Mouse (Mus musculus) ovary, postnatal 36 days (tissue): ENCODE data around the gene Ccdc110.

Source experiments
- DNase-seq: peaks from one replicate; pipeline ENCODE4 v3.0.0; 2022; ENCODE audit warnings: low spot score, mixed read lengths

The Ccdc110 gene

DNA sequence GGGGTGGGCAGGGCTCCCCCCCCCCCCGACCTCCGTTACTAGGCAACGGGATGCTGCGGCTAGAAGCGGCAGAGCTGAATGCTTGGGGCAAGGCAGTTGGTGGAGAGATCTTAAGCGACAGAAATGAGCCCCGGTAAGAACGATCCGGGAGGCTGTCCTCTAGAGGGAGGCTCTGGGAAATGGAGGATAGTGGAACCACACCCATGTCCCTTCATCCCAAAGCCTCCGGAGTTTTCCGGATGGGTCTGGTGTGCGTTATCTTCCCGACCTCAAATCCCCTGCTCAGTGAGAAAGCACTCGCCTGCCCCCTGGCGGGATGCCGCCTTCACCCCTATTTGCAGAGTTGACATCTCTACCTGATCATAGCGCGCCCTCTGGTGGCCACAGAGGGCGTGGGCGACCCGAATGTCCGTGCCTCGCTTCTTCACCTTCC lies at the start of gene Ccdc110:
Gene Ccdc110 (plus strand): TSS at position 38 of the 433 bp plus-strand sequence.
- DNase-seq = peak; percentile 94

DNA sequence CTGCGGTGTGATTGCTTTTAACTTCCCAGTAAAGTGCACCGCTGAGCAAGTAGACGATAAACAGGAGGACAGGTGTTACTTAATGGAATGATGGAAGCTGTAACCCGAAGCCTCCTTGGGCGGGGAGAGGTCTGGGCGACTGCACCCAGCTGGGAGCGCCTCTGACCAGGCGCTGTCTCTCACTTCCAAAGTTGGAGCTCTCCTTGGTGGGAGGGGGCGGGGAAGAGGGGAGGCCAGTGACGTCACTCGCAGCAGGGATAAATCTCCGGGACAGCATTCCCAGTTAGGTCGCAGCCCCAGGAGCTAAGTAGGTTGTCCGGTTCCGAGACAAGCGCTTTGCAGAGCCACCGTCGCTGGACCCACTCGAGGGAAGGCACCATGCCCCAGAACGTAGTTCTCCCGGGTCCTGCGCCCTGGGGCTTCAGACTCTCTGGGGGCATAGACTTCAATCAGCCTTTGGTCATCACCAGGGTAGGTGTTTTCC lies 49.2 kb upstream of the Ccdc110 start, which contains the start of gene Pdlim3:
Gene Pdlim3 (plus strand): TSS at position 260 of the 484 bp plus-strand sequence.
- DNase-seq = peak; percentile 40

DNA sequence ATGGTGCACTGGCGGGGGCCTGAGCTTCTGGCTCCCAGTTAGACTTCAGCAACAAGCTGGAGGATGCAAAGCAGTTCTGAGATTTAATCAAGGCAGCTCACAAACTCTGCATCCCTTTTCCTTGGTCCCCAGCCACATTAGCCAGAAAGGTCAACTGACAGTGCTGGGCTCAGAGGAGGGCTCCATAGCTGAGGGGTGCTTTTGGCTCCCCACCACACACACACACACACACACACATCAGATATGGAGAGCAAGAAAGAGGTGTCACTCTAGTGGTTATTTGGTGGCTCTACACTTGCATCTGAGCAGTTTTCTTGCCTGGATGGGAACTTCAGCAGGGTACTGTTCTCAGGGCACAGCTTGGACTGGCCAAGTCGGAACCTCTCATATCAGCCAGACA lies 48.6 kb upstream of the Ccdc110 start:
- DNase-seq = no peak

DNA sequence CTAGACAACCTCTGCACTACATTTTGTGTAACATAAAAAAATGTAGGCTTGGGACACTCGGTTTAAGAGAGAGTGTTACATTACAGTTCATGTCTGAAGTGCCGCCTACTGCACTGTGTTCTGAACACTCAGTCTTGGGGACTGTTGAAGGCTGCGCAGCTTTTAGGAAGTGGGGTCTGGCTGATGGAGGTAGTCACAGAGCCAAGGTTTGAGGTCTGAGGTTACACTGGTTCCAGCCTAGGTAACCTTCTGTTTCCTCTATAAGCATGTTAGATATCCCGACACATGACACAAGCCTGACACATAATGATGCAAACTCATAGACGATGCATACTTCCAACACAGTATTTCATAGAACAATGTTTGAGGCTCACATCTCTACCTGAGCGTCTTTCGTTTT lies 44.7 kb upstream of the Ccdc110 start:
- no peak for DNase-seq

DNA sequence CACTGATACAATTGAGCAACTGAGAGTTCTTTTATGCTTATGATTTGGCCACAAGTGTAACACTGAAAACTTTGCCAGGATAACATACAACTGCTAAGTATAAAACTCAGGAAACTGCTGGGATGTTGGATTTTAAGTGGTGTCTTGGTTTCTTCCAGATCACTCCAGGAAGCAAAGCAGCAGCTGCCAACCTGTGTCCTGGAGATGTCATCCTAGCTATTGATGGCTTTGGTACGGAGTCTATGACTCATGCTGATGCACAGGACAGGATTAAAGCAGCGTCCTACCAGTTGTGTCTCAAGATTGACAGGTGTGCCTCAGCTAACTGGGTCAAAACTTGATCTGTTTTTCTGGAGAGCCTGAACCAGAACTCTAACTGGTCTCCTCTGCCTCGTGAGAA lies 37.8 kb upstream of the Ccdc110 start:
- no peak for DNase-seq

DNA sequence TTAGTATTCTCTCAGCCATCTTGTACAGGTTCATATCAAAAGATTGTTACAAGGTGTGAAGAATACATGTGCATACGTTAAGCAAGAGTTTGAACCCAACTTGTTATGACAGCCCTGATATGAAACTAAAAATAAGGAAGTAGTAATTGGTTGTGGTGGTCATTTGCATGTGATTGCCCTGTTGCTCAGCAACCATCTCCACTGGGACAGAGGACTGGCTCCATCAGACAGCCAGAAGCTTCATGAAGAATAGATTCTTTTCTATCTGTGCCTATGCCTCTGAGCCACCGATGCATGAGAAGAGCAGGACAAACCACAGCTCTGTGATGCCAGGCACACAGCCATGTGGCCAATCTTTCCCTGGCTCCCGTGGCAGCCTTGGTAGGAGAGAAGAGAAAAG lies 34.6 kb upstream of the Ccdc110 start:
- DNase-seq = no peak

DNA sequence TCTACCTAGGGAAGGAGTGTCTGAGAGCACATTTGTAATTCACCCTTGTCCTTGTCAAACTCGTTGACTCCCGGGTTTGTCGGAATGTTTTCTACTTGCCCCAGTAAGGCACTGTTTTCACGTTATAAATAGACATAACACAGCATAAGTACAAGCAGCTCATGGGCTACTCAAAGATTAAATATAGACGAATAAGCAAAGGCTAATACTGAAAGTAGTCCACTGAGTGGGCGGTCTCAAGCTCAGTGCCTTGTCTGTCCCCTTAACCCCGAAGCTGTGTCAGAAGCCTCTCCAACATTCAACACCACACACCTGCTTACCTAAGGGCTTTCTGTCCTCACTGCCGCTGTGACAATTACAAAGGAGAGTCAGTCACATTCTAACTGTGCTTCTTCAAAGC lies 32.8 kb upstream of the Ccdc110 start:
- no peak for DNase-seq

DNA sequence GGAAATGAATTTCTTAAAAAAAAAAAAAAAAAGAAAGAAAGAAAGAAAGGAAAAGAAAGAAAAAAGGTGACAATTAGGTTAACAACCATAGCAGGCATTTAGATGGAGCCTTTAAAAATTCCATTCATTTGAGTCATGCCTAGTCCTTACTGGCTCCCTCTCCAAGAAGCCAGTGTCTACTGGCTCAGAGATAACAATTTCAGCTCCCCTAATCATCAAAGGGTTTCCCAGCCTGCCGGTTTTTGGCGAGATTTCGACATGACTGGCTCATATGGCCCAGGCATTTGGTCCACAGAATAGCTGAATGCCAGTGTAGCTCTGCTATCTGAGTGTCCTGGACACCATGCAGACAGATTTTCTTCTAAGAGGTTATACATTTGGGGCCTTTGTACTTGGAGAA lies 30.8 kb upstream of the Ccdc110 start:
- no peak for DNase-seq

DNA sequence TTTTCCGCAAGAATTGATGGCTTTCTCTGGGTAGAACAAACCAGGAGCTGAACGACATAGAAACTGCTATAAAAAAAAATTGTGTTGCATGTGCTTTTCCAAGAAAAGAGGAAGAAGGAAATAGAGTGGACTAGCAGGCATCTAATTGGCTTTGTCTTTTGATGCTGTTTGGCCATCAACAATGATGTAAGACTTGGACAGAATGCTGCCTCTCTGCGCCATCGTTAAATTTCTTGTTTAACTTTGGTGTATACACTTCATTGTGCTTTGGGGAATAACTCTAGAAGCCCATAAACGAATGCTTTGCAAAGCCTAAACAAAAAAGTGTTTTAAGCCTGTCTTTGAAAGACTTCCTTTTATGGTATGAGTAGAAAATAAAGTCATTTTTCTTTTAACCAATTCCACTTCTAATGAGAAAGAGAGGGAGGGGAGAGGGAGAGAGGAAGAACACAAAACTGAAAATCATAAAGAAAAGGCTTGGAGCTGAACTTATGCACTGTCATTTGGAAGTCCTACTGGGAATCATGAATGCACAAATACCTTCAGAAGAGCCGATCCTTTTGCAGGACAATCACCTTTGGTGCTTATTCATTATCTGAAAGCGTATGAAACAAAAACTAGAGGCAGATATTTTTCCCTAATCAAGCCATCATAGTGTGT lies 28.7 kb upstream of the Ccdc110 start:
- DNase-seq = no peak

DNA sequence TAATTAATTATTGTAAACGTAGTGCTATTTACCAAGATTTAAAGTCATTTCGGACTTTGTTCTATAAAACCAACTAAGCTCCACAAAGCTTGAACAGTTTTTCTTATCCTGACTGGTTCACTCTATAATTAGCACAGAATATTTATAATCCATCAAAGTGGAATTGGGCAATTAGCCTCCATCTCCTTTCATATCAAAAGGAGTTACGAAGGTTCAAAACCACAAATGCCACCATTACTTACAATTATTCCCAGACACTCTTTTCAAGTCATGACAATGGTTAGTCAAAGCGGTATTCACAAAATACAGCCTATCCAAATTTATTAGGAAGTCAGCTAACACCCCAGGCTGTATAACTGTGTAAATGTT lies 28.2 kb upstream of the Ccdc110 start:
- no peak for DNase-seq

DNA sequence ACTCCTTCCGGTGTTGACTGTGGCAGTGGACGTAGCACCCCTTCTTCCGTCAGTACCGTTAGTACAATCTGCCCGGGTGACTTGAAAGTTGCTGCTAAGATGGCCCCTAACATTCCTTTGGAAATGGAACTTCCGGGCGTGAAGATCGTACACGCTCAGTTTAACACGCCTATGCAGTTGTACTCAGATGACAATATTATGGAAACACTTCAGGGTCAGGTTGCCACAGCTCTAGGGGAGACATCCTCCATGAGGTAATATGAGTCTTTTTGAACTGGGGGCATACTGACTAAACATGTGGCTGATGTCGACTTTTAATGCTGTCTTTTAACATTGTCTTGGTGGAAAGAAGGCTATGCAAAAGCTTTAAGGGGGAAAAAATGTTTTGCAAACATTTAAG lies 20.7 kb upstream of the Ccdc110 start:
- no peak for DNase-seq

DNA sequence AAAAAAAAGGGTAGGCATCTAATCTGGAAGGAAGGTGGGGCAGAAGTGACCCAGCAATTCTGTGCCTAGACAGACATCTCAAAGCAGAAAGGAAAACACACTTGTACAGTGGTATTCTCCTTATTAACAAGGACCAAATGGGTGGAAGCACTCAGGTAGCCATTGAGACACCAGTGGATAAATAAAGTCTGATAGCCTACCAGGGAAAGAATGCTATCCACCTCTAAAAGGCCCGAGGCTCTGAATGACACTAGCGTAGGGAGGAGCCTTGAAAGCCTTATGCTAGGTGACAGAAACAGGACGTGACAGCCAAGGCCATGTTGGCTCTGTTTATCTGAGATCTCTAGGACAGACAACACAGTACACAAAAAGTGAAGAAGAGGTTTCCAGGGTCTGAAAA lies 17.9 kb upstream of the Ccdc110 start:
- no peak for DNase-seq

DNA sequence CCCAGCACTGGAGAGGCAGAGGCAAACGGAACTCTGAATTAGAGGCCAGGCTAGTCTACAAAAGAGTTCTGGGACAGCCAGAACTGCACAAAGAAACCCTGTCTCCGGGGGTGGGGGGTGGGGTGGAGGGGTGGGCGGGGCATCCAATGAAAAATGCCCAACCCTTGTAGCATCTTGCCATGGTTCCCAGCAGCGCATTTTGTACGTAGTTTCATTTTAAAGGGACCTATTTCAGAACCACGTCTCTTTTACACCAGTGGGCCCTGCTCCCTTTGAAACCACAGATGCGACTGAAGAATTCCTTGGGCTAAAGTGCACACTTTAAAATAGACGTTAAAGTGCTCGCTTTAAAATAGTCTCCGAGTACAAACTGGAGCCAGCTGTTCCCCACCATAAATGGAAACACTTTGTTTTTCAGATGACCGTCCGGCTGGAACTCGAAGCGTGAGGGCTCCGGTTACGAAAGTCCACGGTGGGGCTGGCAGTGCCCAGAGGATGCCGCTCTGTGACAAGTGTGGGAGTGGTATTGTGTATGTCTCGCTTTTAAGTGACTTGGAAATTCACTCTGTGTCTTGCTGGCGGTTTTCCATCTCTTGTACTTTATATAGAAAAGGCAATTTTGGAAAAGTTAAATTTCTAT lies 17.3 kb upstream of the Ccdc110 start:
- DNase-seq = no peak

DNA sequence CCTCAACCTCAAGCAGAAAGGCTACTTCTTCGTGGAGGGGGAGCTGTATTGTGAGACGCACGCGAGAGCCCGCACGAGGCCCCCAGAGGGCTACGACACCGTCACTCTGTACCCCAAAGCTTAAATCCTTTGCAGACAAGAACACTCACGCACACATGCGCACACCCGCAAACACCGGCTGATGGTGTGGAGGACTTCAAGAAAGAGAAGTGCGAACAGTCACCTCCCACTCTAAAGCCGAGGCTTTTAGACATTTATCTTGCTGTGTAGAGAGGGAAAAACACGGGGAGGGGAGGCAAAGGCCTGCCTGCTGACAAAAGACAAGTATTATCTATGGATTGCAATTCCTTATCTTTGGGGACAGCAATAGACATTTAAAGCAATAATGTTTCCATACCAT lies 15.5 kb upstream of the Ccdc110 start:
- no peak for DNase-seq

DNA sequence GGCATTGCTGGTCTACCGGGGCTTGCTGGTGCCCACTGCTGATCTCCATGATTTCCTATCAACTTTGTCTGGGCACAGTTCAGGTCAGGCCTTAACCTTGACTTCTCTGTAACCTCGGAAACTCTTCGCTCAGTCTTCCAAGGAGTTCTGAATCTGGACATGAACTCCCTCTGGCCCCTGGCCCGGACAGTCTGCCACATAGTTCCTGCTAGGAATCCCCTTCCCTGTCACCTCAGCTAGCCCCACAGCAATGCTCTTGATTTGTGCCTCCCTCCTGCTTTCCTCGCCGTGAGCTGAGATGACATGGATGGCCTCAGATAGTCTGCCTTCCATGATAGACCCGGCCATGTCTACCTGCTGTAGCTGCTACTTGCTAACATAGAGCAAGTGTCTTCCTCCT lies 14.0 kb upstream of the Ccdc110 start:
- DNase-seq = no peak

DNA sequence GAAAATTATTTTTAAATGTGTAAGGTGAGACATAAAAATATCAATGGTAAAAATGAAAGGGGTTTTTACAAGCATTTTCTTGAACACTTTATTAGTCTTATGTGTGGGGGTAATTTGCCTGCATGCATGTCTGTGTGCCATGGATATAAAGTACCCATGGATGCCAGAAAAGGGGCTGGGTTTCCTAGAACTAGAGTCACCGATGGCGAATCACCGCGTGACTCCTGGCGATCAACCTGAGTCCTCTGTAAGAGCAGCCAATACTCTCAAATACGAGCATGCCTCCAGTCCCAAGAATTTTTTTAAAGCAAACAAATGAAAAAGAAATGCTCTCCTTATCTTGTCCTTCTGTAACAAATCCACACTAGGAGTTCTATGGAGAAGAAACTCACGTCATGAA lies 12.3 kb upstream of the Ccdc110 start:
- DNase-seq = no peak

DNA sequence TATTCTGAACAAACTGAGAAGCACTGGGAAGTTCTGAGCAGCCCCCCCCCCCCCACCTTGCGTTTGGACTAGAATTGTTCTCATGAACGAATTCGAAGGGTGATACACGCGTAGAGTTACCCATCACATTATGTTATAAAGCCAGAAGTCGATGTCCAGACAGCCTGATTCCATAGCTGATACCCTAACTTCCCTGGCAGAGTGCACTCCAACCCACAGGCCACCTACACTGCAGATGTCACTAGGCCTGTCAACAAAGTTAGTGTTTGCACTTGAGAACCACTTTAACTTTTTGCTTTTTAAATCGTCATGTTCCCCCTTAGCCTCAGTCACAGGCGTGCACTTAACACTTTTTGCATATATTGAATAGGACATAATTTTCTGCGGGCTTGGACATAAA lies 2.6 kb downstream of the Ccdc110 start:
- DNase-seq = no peak

DNA sequence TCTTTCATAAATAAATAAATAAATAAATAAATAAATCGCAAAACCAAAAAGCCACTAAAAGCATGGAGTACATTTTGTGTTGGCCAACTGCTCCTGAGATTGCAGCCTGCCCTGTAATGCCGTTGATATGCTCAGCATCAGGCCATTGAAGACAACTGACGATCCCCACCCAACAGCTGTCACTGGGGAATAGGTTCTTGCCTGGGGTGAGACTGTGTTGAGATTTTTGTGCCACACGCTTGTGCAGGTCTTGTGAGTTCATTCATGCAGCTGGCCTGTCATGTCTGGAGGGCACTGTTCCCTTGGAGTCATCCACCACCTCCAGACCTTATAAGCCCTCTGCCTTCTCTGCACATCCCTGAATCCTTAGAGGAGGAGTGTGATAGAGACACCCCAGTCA lies 11.9 kb downstream of the Ccdc110 start:
- no peak for DNase-seq

DNA sequence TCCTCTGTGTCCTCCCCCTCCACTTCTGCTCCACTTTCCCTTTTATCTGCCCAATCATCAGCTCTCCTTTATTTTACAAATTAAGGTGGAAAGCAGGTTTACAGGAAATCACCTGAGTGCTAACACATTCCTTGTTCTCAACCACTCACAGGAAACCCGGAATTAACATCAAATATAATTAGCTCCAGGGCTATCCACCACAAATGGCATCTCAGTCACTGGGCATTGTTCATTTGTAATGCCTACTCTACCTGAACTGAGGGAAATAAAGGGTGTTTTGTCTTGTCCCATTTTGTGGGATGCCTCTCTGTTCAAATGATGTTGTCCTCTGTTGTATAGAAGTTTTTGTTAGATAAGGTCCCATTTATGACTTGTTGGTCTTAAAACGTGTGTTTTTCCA lies 16.2 kb downstream of the Ccdc110 start:
- no peak for DNase-seq

DNA sequence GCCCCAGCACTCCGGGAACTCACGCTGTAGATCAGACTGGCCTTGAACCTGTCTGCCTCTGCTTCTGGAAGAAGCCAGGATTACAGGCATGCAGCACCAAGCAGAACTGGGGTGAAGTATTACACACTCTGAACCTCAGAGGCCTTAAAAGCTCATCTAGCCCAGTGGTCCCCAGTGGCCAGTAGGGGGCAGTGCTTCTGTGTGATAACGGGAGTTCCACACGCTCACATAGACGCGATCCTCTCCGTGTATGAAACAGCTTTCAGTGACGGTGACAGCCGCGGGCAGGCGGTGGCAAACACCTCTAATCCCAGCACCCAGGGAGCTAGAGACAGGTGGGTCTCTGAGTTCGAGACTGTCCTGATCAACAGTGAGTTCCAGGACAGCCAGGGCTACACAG lies 36.5 kb downstream of the Ccdc110 start:
- DNase-seq = no peak

DNA sequence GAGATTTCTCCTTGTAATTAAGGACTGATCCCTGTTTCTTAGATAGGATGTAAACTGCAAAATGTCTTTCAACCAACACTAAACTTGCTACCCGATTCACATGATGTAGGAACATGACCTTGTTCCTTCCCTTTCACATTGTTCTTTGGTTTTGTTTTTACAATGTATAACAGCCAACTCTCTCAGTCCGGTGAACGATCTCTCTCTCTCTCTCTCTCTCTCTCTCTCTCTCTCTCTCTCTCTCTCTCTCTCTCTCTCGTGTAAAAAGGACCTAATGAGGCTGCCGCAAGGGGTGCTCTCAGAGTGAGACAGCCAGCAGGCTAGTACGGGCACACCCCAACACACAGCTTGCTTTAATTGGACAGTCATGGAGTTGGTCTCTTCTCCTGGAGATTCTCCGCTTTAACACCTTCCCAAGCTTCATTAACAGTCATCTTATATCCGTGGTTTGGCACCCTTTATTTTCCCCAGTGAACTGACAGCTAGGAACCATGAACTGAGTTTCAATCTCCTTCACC lies 39.6 kb downstream of the Ccdc110 start:
- no peak for DNase-seq

DNA sequence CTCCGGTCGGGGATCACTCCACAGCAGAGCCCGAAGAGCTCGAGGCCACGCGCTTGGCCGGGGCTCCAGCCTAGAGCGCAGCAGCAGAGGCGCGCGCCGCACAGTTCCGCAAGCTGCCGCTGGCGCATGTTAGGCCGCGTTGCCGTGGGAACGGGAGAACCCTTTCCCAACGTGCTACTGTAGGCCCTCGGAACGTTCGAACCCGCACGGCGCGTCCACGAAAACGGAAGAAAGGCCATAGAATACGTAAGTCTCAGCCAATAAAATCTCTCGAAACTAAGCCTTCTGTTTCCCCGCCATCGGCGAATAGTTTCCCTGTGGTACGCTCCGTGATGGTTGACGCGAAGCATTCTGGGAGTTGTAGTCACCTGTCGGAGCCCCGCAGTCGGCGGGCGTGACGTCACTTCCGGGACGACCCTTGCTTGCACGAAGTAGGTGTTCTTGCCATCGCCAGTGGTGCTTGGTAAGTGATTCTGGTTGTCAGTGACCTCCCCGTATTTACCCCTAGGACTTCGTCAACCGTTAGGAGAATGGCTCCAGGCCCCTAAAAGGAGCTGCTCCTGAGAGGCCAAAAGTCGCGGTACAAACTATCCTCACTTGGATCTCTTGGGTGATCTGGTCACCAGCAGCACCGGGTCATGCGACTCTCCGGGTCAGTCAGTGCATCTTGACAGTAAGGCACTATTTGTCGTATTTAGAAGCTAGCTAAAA lies 40.9 kb downstream of the Ccdc110 start, which contains the start of the genes 1700029J07Rik and Ufsp2:
Gene 1700029J07Rik (minus strand): TSS at position 127 of the 711 bp plus-strand sequence.
Gene Ufsp2 (plus strand): TSS at position 403 of the 711 bp plus-strand sequence.
- DNase-seq = peak; percentile 93
